Mouse (Mus musculus) heart, embryonic 10.5 days (tissue): ENCODE results near the gene Emc8. TPM values are rescaled to one million over a fixed set of nuclear protein-coding genes. Genes with fewer than 3 reads are reported as not detected.

Experiments
- DNase-seq: peaks from one replicate; pipeline ENCODE4 v3.0.0-alpha.2; 2017; ENCODE audit warnings: low spot score
- H3K27ac ChIP-seq: fragments of 300-500 bp; sonication (generic); 2 replicates; pipeline ENCODE4 v1.5.1; 2016; ENCODE audit warnings: mild to moderate bottlenecking
- H3K27me3 ChIP-seq: fragments of 300-500 bp; sonication (generic); 2 replicates; pipeline ENCODE4 v1.6.1; 2016; ENCODE audit warnings: mild to moderate bottlenecking; ENCODE audit not compliant: poor library complexity, insufficient read depth, severe bottlenecking
- H3K36me3 ChIP-seq: fragments of 300-500 bp; sonication (generic); 2 replicates; pipeline ENCODE4 v1.6.1; 2016; ENCODE audit warnings: mild to moderate bottlenecking, moderate library complexity
- H3K4me1 ChIP-seq: fragments of 300-500 bp; sonication (generic); 2 replicates; pipeline ENCODE4 v1.6.1; 2016; ENCODE audit warnings: mild to moderate bottlenecking
- H3K4me3 ChIP-seq: fragments of 300-500 bp; sonication (generic); 2 replicates; pipeline ENCODE4 v1.5.1; 2016; ENCODE audit warnings: mild to moderate bottlenecking, moderate library complexity
- H3K9me3 ChIP-seq: fragments of 300-500 bp; sonication (generic); 2 replicates; pipeline ENCODE4 v1.6.1; 2016; ENCODE audit warnings: mild to moderate bottlenecking, moderate library complexity
- WGBS: fragments of 180-500 bp; shearing (Covaris S2); methylation state at CpG from one replicate; pipeline ENCODE4 v1.1.7; 2016; 5-methylcytosine and 5-hydroxymethylcytosine counted together
- polyA plus RNA-seq: library from polyadenylated mRNA; unstranded; fragments of >200 nt; fragmentation: Nextera tagmentation; extraction: Ambion mirVana; gene quantifications from 2 replicates; pipeline ENCODE4 v1.2.1, GENCODE M21; 2016

Emc8 gene
- polyA plus RNA-seq, 1 experiment from 2014 or later, result 314 TPM

DNA sequence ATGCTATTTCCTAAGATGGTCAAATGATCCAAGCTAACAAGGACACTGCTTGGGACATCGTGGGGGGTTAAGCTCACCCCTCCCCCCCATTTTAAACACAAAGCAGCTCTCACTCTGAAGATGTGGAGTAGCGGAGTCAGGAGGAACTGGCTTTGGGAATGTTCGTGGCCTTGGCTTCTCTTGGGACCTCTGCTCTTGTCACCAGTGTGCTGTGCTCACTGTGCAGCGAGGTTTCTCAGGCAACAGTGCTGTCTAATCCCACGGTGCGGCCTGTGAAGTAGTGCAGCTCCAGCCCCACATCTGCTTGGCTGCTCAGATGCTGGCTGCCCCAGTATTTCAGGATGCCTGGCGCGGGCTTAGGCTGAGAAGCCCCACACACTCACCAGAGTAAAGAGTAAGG, 11.0 kb downstream of the Emc8 start:
- Histone ChIP-seq H3K4me1 (no peaks in the 10 kb centered on the region), H3K27ac (no peak overlapping the region), H3K27me3 (no peaks in the 10 kb centered on the region), H3K9me3 (no peaks in the 10 kb centered on the region), H3K4me3 (no peak overlapping the region), H3K36me3 (peaks cover 73% of the 10 kb centered on the region)
- 91% methylated on average over 8 of the region's 8 CpGs for WGBS
- no peak for DNase-seq

DNA sequence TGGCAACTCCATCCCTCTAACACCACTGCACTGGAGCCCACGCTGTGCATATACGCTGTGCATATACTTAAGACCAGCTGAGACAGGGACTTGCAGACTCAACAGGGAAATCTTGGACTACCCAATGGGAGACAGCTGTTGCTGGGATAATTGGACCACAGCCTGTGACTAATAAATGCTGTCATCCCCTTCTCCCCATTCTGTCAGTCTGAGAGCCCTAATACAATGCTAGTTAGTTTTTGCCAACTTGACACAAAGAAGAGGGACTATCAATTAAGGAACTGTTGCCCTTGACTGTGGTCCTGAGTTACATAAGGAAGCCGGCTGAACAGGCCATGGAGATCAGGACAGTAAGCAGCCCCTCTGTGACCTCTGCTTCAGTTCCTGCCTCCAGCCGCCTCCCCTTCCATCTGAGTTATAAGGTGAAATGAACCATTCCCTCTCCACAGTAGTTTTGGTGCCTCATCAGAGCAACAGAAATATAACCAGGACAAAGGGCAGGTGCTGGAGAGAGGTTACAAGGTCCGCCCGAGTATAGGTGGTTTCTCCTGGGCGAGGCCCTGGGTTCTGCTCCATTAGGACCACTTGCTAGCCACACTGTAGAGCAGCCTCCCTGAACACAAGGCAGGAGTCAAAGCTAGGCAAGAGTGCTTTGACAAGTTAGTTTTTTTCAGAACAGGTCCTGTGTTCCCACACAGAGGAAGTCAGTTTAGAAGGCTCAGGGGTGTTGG, 11.9 kb downstream of the Emc8 start:
- Histone ChIP-seq H3K27me3 (no peaks in the 10 kb centered on the region), H3K9me3 (no peaks in the 10 kb centered on the region), H3K27ac (no peak overlapping the region), H3K4me1 (no peaks in the 10 kb centered on the region), H3K4me3 (no peak overlapping the region), H3K36me3 (peaks cover 73% of the 10 kb centered on the region)
- no peak for DNase-seq
- WGBS, result 89% methylated on average over 7 of the region's 7 CpGs

DNA sequence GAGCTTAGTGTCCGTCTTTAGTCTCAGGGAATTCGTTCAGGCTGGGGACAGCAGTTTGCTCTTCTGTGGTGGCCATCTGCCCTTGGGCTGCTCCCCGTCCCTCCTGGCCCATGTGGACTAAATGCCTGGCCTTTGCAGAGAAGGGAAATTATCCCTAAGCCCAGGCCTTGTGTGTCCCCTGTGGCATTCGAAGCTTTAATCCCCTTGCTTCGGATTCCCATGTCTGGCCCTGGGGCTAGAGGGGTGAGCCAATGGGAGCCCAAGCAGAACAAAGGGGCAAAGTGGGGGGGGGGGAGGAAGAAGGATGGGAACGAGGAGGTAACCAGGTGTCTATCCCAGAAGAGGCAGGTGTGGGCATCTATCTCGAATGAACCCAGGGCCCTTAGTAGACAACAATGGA, 20.8 kb downstream of the Emc8 start, which contains the start of gene 1190005I06Rik:
Gene 1190005I06Rik (minus strand): TSS at position 101 of the 400 bp plus-strand sequence.
- Histone ChIP-seq H3K4me3 (no peak within 1 kb of the TSS), H3K36me3 (0 out of 2 replicates have a peak, but pooled peaks cover 8% of the 10 kb centered on the region), H3K27me3 (no peaks in the 10 kb centered on the region), H3K9me3 (no peaks in the 10 kb centered on the region), H3K27ac (no peak within 1 kb of the TSS), H3K4me1 (no peaks in the 10 kb centered on the region)
- no peak for DNase-seq
- WGBS, result 55% methylated on average over 7 of the region's 7 CpGs

DNA sequence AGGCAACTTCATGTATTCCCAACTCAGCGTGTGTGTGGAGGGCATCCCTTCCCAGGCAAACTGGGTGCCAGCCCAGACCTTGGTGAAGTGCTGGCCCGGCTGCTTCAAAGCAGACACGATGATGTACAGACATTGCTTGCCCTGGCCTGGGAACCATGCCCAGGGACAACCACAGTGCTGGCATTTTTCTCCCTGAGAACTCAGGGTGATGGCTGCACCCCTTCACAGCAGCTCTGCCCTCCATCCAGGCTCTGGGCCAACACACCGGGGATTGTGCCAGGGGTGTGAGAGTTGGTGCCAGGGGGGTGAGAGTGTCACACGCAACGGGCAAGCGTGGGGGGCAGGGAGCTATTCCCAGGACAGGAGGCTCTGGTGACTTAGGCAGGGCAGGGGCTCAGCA, 23.7 kb downstream of the Emc8 start:
- H3K36me3 ChIP-seq, result no peaks in the 10 kb centered on the region
- H3K9me3 ChIP-seq, result no peaks in the 10 kb centered on the region
- no peaks in the 10 kb centered on the region for H3K27me3 ChIP-seq
- no peak overlapping the region for H3K4me3 ChIP-seq
- 85% methylated on average over 7 of the region's 7 CpGs for WGBS
- no peak for DNase-seq
- H3K4me1 ChIP-seq, result 0 out of 2 replicates have a peak, but pooled peaks cover 12% of the 10 kb centered on the region
- H3K27ac ChIP-seq, result no peak overlapping the region

DNA sequence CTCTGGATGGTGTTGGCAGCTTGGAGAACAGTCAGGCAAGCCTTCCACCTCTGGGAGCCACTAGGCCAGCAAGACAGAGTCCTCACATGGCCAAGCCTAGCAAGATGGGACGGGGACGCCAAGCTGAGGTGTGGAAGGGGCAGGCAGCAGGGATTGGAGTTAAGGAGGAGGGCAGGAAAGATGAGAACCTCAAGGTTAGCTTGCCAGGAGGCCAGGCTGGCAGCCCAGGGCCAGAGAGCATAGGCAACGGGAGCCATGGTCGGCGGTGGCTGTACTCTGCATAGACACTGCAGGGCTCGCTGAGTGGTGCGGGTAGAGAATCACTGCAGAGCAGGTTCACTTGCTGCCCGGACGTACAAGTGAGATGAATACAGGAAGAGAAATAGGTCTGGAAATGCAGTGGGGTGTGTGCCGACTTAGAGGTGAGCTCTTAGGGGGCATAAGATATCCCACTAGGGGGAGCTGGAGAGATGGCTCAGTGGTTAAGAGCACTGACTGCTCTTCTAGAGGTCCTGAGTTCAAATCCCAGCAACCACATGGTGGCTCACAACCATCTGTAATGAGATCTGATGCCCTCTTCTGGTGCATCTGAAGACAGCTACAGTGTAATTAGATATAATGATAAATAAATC, 26.2 kb downstream of the Emc8 start:
- Histone ChIP-seq H3K27me3 (no peaks in the 10 kb centered on the region; the same call in 1 of the 2 replicates), H3K4me3 (no peak overlapping the region), H3K9me3 (no peaks in the 10 kb centered on the region), H3K4me1 (0 out of 2 replicates have a peak, but pooled peaks cover 12% of the 10 kb centered on the region), H3K27ac (no peak overlapping the region), H3K36me3 (no peaks in the 10 kb centered on the region)
- WGBS, result 76% methylated on average over 10 of the region's 10 CpGs
- DNase-seq, result no peak

DNA sequence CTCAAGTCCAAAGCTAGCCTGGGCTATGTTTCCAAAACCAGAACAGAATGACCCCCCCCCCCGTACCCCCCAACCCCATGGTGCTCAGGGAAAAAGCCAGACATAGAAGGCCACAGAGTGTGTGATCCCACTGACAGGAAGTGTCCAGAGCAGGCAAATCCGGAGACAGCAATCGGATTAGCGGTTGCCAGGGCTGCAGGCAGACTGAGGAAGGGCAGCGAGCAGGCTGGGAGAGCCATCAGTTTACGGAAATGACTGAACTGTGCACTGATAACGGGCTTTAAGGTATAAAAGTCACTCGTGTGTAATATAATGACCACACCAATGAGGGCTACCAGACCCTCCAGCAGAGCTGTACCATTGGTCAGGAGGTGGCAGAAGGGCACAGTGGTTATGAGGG, 27.1 kb downstream of the Emc8 start:
- DNase-seq, result no peak
- Histone ChIP-seq H3K27ac (no peak overlapping the region), H3K36me3 (no peaks in the 10 kb centered on the region), H3K27me3 (peaks cover 5% of the 10 kb centered on the region), H3K4me3 (no peak overlapping the region), H3K4me1 (0 out of 2 replicates have a peak, but pooled peaks cover 14% of the 10 kb centered on the region), H3K9me3 (no peaks in the 10 kb centered on the region)
- WGBS, result 23% methylated on average over 8 of the region's 8 CpGs

DNA sequence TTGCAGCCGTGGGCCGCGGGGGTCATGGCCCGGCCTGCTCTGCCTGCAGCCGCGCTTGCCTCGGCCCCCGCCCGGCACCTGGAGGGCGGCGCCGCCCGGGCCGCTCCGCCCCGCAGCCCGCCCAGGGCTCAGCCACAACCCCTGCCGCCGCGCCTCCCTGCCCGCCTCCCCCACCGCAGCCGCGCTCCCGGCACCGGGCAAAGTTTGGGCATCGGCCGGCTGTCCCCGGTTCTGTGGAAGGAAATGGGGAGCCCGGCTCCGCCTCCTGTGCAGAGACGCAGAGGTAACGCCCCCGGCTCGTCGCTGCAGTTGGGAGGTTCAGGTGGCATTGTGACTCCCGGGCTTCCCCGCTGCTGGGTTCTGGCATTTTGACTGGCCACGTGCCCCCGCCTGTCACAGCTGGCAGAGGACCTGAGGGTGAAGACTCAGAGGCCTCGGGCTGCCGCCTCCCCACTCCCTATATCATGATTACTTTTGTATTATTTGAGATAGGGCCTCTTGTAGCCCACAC, 34.0 kb downstream of the Emc8 start:
- peak overlapping the region; percentile 78 for H3K27ac ChIP-seq
- H3K4me3 ChIP-seq, result peak overlapping the region; percentile 78
- under 1% methylated on average over 42 of the region's 42 CpGs for WGBS
- peaks cover 3% of the 10 kb centered on the region; the same call in 1 of the 2 replicates for H3K9me3 ChIP-seq
- peak; percentile 82 for DNase-seq
- no peaks in the 10 kb centered on the region for H3K36me3 ChIP-seq
- H3K4me1 ChIP-seq, result peaks cover 51% of the 10 kb centered on the region
- peaks cover 53% of the 10 kb centered on the region for H3K27me3 ChIP-seq

DNA sequence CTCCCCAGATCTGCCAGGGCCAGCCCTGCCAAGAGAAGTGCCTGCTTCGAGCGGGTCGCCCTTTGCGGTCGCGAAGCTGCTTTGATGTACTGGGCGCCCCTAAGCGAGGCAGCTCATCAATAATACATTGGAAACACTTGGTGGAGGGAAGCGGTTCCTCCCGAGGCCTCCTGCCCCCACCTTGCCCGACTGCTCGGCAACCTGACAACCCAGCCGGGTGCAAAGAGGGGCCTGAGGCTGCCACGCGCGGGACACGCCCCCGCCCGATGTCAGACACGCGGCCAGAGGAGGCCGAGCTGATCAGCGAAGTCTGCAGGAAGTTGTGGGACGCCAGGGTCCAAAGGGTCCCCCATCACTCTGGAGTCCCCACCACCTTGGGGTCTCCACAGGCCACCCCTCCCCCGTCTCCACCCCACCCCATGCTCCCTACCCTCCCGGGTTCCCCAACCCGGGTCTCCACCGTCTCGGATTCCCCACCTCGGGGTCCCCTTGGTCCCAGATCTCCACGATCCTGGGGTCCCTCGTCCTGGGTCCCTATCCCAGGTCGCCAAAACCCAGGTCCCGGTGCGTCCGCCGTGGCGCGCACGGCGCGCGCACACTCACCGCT, 34.6 kb downstream of the Emc8 start:
- Histone ChIP-seq H3K9me3 (peaks cover 3% of the 10 kb centered on the region; the same call in 1 of the 2 replicates), H3K27me3 (peaks cover 53% of the 10 kb centered on the region), H3K27ac (peak overlapping the region; percentile 78), H3K4me3 (peak overlapping the region; percentile 78), H3K36me3 (no peaks in the 10 kb centered on the region), H3K4me1 (peaks cover 51% of the 10 kb centered on the region)
- no peak for DNase-seq
- WGBS, result 1% methylated on average over 44 of the region's 44 CpGs

DNA sequence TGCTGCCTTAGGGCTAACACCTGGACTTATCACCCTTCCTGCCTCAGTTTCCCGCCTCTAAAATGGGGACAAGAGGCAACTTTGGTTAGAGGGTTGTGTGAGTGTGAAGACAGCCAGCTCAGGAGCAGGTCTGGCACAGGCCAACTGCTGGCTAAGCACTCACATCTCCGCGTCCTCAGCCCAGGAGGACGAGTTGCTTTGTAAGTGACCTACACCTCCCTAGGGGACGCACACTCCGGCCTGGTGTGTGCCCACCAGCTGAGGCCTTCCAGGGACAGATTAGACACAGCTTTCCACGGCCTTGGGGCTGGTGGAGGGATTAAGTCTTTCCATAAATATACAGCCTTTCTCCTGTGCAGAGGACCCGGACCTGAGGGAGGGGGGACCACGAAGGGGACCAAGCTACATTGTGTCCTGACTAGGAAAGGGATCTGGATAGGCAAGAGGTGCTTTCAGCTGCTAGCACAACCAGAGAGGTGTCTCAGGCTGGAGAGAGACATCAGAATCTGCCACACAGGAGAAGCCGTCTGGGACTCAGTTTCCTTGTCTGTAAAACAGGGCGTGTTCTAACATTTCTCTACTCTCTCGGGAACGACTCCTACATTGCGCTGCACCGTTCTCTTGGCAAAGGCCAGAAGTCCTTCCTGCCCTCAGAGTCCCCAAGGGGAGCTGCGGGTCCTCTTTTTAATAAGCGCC, 35.3 kb downstream of the Emc8 start:
- 24% methylated on average over 17 of the region's 17 CpGs for WGBS
- DNase-seq, result no peak
- peaks cover 3% of the 10 kb centered on the region; the same call in 1 of the 2 replicates for H3K9me3 ChIP-seq
- H3K27me3 ChIP-seq, result peaks cover 53% of the 10 kb centered on the region
- H3K36me3 ChIP-seq, result no peaks in the 10 kb centered on the region
- H3K4me3 ChIP-seq, result peak overlapping the region; percentile 78
- peak overlapping the region; percentile 78; the same call in 1 of the 2 replicates for H3K27ac ChIP-seq
- peaks cover 54% of the 10 kb centered on the region for H3K4me1 ChIP-seq

DNA sequence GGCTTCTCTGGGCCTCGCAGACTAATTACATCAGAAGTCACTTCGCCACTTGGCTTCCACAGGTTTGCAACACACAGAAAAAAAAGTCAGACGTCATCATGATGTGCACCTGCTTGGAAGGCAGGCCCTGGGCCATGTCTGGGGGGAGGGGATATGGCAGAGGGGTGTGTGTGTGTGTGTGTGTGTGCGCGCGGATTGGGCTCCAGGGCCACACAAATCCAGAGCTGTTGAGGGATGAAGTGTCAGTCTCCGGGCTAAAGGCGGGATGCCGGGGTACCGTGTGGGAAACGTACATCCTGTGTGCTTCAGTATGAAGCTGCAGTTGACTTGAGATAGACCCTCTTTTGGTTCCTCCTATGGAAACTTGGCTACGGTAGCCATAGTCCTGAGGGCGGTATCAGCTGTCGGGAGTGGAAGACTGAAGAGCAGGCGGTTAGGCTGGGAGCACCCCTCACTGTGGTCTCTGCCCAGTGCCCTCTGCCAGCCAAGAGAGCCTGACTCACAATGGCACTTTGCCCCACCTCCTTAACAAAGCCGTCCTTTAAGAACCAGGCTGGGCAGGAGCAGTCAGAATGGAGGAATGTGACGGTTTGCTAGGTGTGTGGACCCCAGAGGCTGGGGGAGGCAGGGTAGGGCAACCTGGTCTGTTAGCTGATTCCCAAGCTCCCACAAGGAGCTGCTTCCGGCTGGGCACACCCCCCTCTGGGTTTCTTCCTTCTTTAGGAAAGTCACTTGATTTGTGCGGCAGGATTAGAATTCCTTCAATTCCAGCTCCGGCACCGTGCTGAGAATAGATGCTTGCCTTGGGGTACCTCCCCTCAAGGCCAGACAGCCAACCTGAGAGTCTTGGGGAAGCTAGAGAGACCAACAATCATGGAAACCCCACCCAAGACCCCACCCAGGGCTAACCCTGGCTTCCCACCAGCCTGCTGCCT, 36.7 kb downstream of the Emc8 start:
- Histone ChIP-seq H3K9me3 (peaks cover 3% of the 10 kb centered on the region; the same call in 1 of the 2 replicates), H3K36me3 (no peaks in the 10 kb centered on the region), H3K27me3 (peaks cover 58% of the 10 kb centered on the region), H3K4me1 (peaks cover 54% of the 10 kb centered on the region), H3K4me3 (no peak overlapping the region), H3K27ac (no peak overlapping the region)
- no peak for DNase-seq
- WGBS, result 74% methylated on average over 21 of the region's 21 CpGs

DNA sequence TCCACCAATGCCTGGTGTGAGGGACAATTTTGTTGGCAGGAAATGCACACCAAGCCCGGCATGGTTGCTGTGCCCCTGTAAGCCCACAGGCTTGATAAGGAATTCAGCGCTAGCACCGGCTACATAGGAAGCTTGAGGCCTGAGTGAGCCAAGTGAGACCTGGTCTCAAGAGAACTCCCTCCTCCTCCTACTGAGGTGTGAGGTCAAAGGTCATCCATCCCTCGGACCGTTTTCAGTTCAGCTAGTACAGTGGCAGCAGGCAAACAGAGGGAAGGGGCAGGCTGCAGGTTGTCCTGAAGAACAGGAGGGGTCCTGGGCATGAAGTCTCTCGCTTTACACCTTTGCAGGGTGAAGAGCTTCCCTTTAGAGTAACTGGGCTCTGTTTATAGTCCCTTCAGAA, 37.5 kb downstream of the Emc8 start:
- Histone ChIP-seq H3K4me1 (peaks cover 52% of the 10 kb centered on the region), H3K9me3 (peaks cover 3% of the 10 kb centered on the region; the same call in 1 of the 2 replicates), H3K27ac (no peak overlapping the region), H3K27me3 (peaks cover 50% of the 10 kb centered on the region), H3K4me3 (no peak overlapping the region), H3K36me3 (no peaks in the 10 kb centered on the region)
- no peak for DNase-seq
- WGBS, result 39% methylated on average over 6 of the region's 6 CpGs
